Mouse (Mus musculus): Measurements from ENCODE around the gene Prkab2.

GRCm38 (mm10) chr3:97624611-97625010 lies 33.4 kb upstream of the Prkab2 start:
- TF ChIP-seq CTCF (conservative IDR thresholded peaks at IDR 0.05; ENCODE audit: low read length) (no peak), NANOG (IDR thresholded peaks at IDR 0.05; ENCODE audit: borderline replicate concordance, low read length) (no peak)

Data from E14TG2a.4 (cell line).